Mouse (Mus musculus): ENCODE results near the gene S100a4.

The S100a4 gene

GRCm38 (mm10) chr3:90603623-90604022, at the start of gene S100a4:
Gene S100a4, plus strand, starts transcription at chr3:90603771.
- peak; percentile 50 for DNase-seq (ENCODE audit: low spot score)

GRCm38 (mm10) chr3:90555954-90556353, 47.6 kb upstream of the S100a4 start:
- peak; percentile 85 for DNase-seq (ENCODE audit: low spot score)

- DNase-seq (ENCODE audit: low spot score): no peak
These were observed 43.5 kb upstream of the S100a4 start, which contains the start of gene S100a3 for GRCm38 (mm10) chr3:90560008-90560628. Gene S100a3, plus strand, starts transcription at chr3:90560578.

- DNase-seq (ENCODE audit: low spot score): peak; percentile 77
These were observed 28.9 kb upstream of the S100a4 start for GRCm38 (mm10) chr3:90574691-90575090.

GRCm38 (mm10) chr3:90575320-90575719, 28.3 kb upstream of the S100a4 start:
- no peak for DNase-seq (ENCODE audit: low spot score)

- no peak for DNase-seq (ENCODE audit: low spot score)
These were observed 27.1 kb upstream of the S100a4 start for GRCm38 (mm10) chr3:90576351-90577001.

GRCm38 (mm10) chr3:90579433-90579832, 24.1 kb upstream of the S100a4 start:
- peak; percentile 79 for DNase-seq (ENCODE audit: low spot score)

- no peak for DNase-seq (ENCODE audit: low spot score)
These were observed 22.4 kb upstream of the S100a4 start for GRCm38 (mm10) chr3:90581141-90581540.

- no peak for DNase-seq (ENCODE audit: low spot score)
These were observed 21.4 kb upstream of the S100a4 start for GRCm38 (mm10) chr3:90582156-90582555.

GRCm38 (mm10) chr3:90582556-90582955, 21.0 kb upstream of the S100a4 start:
- DNase-seq (ENCODE audit: low spot score): no peak

- DNase-seq (ENCODE audit: low spot score): no peak
These were observed 19.7 kb upstream of the S100a4 start for GRCm38 (mm10) chr3:90583893-90584292.

GRCm38 (mm10) chr3:90585595-90585994, 18.0 kb upstream of the S100a4 start:
- DNase-seq (ENCODE audit: low spot score): peak; percentile 86

- no peak for DNase-seq (ENCODE audit: low spot score)
These were observed 17.4 kb upstream of the S100a4 start for GRCm38 (mm10) chr3:90586016-90586643.

- DNase-seq (ENCODE audit: low spot score): peak; percentile 63
These were observed 16.7 kb upstream of the S100a4 start for GRCm38 (mm10) chr3:90586906-90587305.

GRCm38 (mm10) chr3:90587361-90588101, 16.0 kb upstream of the S100a4 start:
- peak; percentile 68 for DNase-seq (ENCODE audit: low spot score)

- DNase-seq (ENCODE audit: low spot score): no peak
These were observed 14.2 kb upstream of the S100a4 start for GRCm38 (mm10) chr3:90589390-90589789.

GRCm38 (mm10) chr3:90589947-90590346, 13.6 kb upstream of the S100a4 start, which contains the start of gene S100a2:
Gene S100a2, plus strand, starts transcription at chr3:90590247.
- DNase-seq (ENCODE audit: low spot score): no peak

GRCm38 (mm10) chr3:90594466-90594865, 9.1 kb upstream of the S100a4 start:
- no peak for DNase-seq (ENCODE audit: low spot score)

GRCm38 (mm10) chr3:90595556-90595955, 8.0 kb upstream of the S100a4 start:
- no peak for DNase-seq (ENCODE audit: low spot score)

GRCm38 (mm10) chr3:90596810-90597209, 6.8 kb upstream of the S100a4 start:
- DNase-seq (ENCODE audit: low spot score): peak; percentile 73

GRCm38 (mm10) chr3:90597736-90598135, 5.8 kb upstream of the S100a4 start:
- no peak for DNase-seq (ENCODE audit: low spot score)

GRCm38 (mm10) chr3:90598212-90598611, 5.4 kb upstream of the S100a4 start:
- DNase-seq (ENCODE audit: low spot score): no peak
